Mouse (Mus musculus): ENCODE measurements around the gene Anp32a. TPM values are rescaled to one million over a fixed set of nuclear protein-coding genes. Genes with fewer than 3 reads are reported as not detected.

Anp32a gene
- total and polyA plus RNA-seq, 3 experiments, result 182 to 516 (median 362) TPM

- Histone ChIP-seq H3K27ac (ENCODE audit: control insufficient read depth, low read depth, low read length) (no peak overlapping the region), H3K4me1 (ENCODE audit: control insufficient read depth in 1 of 2, insufficient read depth in 2 of 2, low read length in 2 of 2) (peaks cover 12 to 14% of the 10 kb centered on the region in 2 experiments), H3K36me3 (ENCODE audit: control insufficient read depth in 1 of 2, insufficient read depth in 2 of 2, low read length in 2 of 2) (peaks cover 0 to 9% of the 10 kb centered on the region in 2 experiments; a peak in 2 of 4 replicates), H3K27me3 (ENCODE audit: control insufficient read depth in 1 of 2, insufficient read depth in 2 of 2, low read length in 2 of 2) (no peaks in the 10 kb centered on the region), H3K9ac (ENCODE audit: control insufficient read depth, low read depth, low read length, poor library complexity, severe bottlenecking) (no peak overlapping the region), H3K4me3 (ENCODE audit: control insufficient read depth in 1 of 2, insufficient read depth in 1 of 2, low read depth in 2 of 2, low read length in 2 of 2) (no peak overlapping the region), H3K9me3 (replicated peaks; ENCODE audit: insufficient read depth, low read length) (no peaks in the 10 kb centered on the region), H3K79me2 (ENCODE audit: control insufficient read depth, insufficient read depth, low read length, poor library complexity) (no peaks in the 10 kb centered on the region)
- peak; percentile 79 for DNase-seq (ENCODE audit: low read depth, low spot score)
- peak; percentile 70 for TF ChIP-seq RCOR1 (IDR thresholded peaks at IDR 0.05; ENCODE audit: low read depth, low read length)
- peak; percentile 58; the same call in 1 of the 2 replicates for TF ChIP-seq MAX (IDR thresholded peaks at IDR 0.05; ENCODE audit: low read length)
- no peak for TF ChIP-seq HCFC1 (IDR thresholded peaks at IDR 0.05; ENCODE audit: low read depth, low read length)
- TF ChIP-seq MAFK (IDR thresholded peaks at IDR 0.05; ENCODE audit: borderline replicate concordance, low read depth, low read length), result peak; percentile 67; the same call in 1 of the 2 replicates
- no peak for TF ChIP-seq ZKSCAN1 (IDR thresholded peaks at IDR 0.05; ENCODE audit: low read depth, low read length)
- peak; percentile 48; the same call in 1 of the 2 replicates for TF ChIP-seq MYC (IDR thresholded peaks at IDR 0.05; ENCODE audit: low read depth, low read length)
- no peak for TF ChIP-seq MYB (IDR thresholded peaks at IDR 0.05; ENCODE audit: low read depth, low read length)
- TF ChIP-seq ELF1 (IDR thresholded peaks at IDR 0.05; ENCODE audit: low read depth, low read length), result no peak
- no peak for TF ChIP-seq NELFE (IDR thresholded peaks at IDR 0.05; ENCODE audit: low read depth, low read length)
- no peak for TF ChIP-seq KAT2A (conservative IDR thresholded peaks at IDR 0.05; ENCODE audit: low read depth, low read length)
- TF ChIP-seq ZC3H11A (IDR thresholded peaks at IDR 0.05; ENCODE audit: low read depth, low read length), result no peak
- no peak for TF ChIP-seq SIN3A (IDR thresholded peaks at IDR 0.05; ENCODE audit: low read length)
- no peak for TF ChIP-seq USF2 (IDR thresholded peaks at IDR 0.05; ENCODE audit: borderline replicate concordance in 1 of 2, insufficient read depth in 1 of 2, low read depth in 1 of 2, low read length in 2 of 2)
- peak; percentile 69 for TF ChIP-seq ETS1 (IDR thresholded peaks at IDR 0.05; ENCODE audit: low read depth, low read length)
- no peak for TF ChIP-seq E2F4 (IDR thresholded peaks at IDR 0.05; ENCODE audit: borderline replicate concordance, low read depth, low read length)
- TF ChIP-seq GABPA (IDR thresholded peaks at IDR 0.05; ENCODE audit: low read depth, low read length), result no peak
- peak; percentile 67 for TF ChIP-seq TAL1 (IDR thresholded peaks at IDR 0.05; ENCODE audit: low read length)
- TF ChIP-seq TBP (IDR thresholded peaks at IDR 0.05; ENCODE audit: low read depth, low read length), result 0 out of 2 replicates have a peak, but pooled peaks have one; percentile 32
- TF ChIP-seq CHD1 (IDR thresholded peaks at IDR 0.05; ENCODE audit: low read depth, low read length), result no peak
- no peak for TF ChIP-seq USF1 (IDR thresholded peaks at IDR 0.05; ENCODE audit: low read depth, low read length)
- TF ChIP-seq EP300 (IDR thresholded peaks at IDR 0.05; ENCODE audit: low read depth in 1 of 2, low read length in 2 of 2), result peak; percentile 80 to 84
- no peak for TF ChIP-seq UBTF (IDR thresholded peaks at IDR 0.05; ENCODE audit: borderline replicate concordance, insufficient read depth, low read depth, low read length)
- 0 out of 2 replicates have a peak, but pooled peaks have one; percentile 28 for TF ChIP-seq MXI1 (IDR thresholded peaks at IDR 0.05; ENCODE audit: low read depth, low read length)
- peak; percentile 87 for TF ChIP-seq GATA1 (IDR thresholded peaks at IDR 0.05; ENCODE audit: low read depth, low read length)
- no peak for TF ChIP-seq CTCF (IDR thresholded peaks at IDR 0.05 in 2 of 3, conservative IDR thresholded peaks at IDR 0.05 in 1 of 3; ENCODE audit: control insufficient read depth in 1 of 3, insufficient read depth in 1 of 3, low read depth in 2 of 3, low read length in 3 of 3, poor library complexity in 1 of 3, severe bottlenecking in 1 of 3)
- peak; percentile 88 for TF ChIP-seq TCF12 (IDR thresholded peaks at IDR 0.05; ENCODE audit: low read depth, low read length)
- no peak for TF ChIP-seq POLR2A (IDR thresholded peaks at IDR 0.05; ENCODE audit: control insufficient read depth in 1 of 2, insufficient read depth in 1 of 2, low read depth in 1 of 2, low read length in 2 of 2, poor library complexity in 1 of 2)
- no peak for TF ChIP-seq POLR2AphosphoS2 (IDR thresholded peaks at IDR 0.05; ENCODE audit: low read length)
- no peak for TF ChIP-seq RAD21 (IDR thresholded peaks at IDR 0.05; ENCODE audit: low read depth, low read length)
- no peak for TF ChIP-seq ZNF384 (IDR thresholded peaks at IDR 0.05; ENCODE audit: low read depth, low read length)
- TF ChIP-seq ZMIZ1 (IDR thresholded peaks at IDR 0.05; ENCODE audit: low read depth, low read length), result no peak
- no peak for TF ChIP-seq POLR2AphosphoS5 (IDR thresholded peaks at IDR 0.05; ENCODE audit: borderline replicate concordance, low read depth, low read length)
- no peak for TF ChIP-seq NRF1 (IDR thresholded peaks at IDR 0.05; ENCODE audit: insufficient read depth, low read depth, low read length, poor library complexity, severe bottlenecking)
- no peak for TF ChIP-seq MEF2A (IDR thresholded peaks at IDR 0.05; ENCODE audit: extremely low read depth, insufficient replicate concordance, low read depth, low read length, poor library complexity, severe bottlenecking)
- no peak for TF ChIP-seq CHD2 (IDR thresholded peaks at IDR 0.05; ENCODE audit: low read length)
- TF ChIP-seq BHLHE40 (IDR thresholded peaks at IDR 0.05; ENCODE audit: borderline replicate concordance, low read depth, low read length), result no peak
- no peak for TF ChIP-seq JUND (IDR thresholded peaks at IDR 0.05; ENCODE audit: low read depth, low read length)
- no peak for TF ChIP-seq SMC3 (IDR thresholded peaks at IDR 0.05; ENCODE audit: low read depth, low read length)
Observed at GRCm38 (mm10) chr9:62385062-62385461, 44.0 kb downstream of the Anp32a start.

Measured in MEL (cell line).